Mouse (Mus musculus) layer of hippocampus, adult 8-10 months (tissue): ENCODE results near the gene Tbx5. TPM values are rescaled to one million over a fixed set of nuclear protein-coding genes. Genes with fewer than 3 reads are reported as not detected.

Experiments used
- total RNA-seq, 4 experiments: library from RNA; stranded (reverse); gene quantifications; 2 replicates each; pipeline ENCODE4 v1.2.4; 2022

Tbx5 gene
- total RNA-seq, 4 experiments from 2014 or later: not detected

Other genes starting within 250 kb of the Tbx5 start
- 1 to 10 TPM; 2.2 to 3.4 (median 2.6) TPM for gene Tbx3, start 162.0 kb upstream of the Tbx5 start, total RNA-seq